Mouse (Mus musculus) C3H10T1/2 (cell line): Measurements from ENCODE around the gene Tmem110. TPM values are rescaled to one million over a fixed set of nuclear protein-coding genes. Genes with fewer than 3 reads are reported as not detected.

ENCODE experiments used
- polyA plus RNA-seq, 2 experiments: library from polyadenylated mRNA; unstranded; fragments of >200 nt; fragmentation: generic; extraction: Trizol; gene quantifications; one replicate each; pipeline ENCODE4 v1.2.1; 2012; ENCODE audit warnings: missing spikeins in 2 of 2

The Tmem110 gene
- 10 to 100 TPM in 1 of 2 experiments, 1 to 10 TPM in 1; 9.8 to 11.6 TPM for polyA plus RNA-seq

DNA sequence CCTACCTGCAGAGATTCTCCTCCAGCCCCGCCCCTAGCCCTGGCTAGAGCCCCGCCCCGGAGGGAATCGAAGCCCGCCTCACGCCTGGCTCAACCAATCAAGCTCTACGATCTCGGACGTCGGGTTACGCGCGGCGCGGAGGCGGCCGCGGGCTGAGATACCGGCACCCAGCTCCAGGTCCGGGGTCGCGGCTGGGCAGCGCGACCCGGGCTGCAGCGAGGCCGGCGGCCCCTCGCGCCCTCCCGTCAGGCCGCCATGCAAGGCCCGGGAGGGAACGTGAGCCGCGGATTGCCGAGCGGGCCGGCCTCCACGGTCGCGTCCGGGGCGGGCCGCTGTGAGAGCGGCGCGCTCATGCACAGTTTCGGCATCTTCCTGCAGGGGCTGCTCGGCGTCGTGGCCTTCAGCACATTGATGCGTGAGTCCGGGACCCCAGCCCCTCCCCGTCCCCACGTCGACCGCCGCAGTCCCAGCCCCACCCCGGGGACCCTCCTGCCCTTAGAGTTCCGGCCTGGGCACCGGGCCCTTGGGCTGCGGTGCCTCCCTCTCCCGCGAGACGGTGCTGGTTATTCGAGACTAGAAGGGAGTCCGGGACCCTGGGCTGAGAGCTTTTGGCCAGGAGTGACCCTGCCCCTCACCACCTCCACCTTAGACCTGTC, at the start of gene Tmem110:
Gene Tmem110, plus strand, starts transcription at position 115 of the 656 bp plus-strand sequence.

DNA sequence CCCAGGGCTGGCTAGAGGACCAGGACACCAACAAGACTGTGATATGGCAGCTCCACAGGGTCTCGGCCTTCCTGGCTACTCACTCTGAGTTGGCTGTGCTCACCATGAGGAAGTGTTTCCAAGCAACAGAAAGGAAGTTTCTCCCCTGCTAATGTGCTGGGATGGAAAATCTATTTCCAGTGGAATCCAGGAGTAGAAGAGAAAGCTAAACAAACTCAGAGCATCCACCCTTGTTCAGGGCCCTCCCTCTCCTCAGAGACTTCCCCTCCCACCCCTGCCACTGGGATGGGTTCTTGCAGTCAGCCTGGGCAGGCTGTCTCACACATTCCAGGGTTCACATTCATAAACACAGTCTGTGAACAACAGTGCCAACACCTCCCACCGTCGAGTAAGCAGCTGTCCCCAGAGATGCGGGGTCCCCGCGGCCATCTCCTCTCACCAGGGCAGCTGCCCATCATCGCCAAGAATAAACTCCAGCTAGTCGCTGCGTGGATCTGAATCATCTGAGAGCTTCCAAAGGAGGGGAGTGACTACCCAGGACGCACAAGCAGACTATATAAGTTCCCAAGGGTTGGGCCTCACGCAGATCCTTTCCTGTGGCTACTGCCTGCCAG, 53.7 kb downstream of the Tmem110 start, which contains the start of gene Mustn1:
Gene Mustn1, plus strand, starts transcription at position 243 of the 614 bp plus-strand sequence.

DNA sequence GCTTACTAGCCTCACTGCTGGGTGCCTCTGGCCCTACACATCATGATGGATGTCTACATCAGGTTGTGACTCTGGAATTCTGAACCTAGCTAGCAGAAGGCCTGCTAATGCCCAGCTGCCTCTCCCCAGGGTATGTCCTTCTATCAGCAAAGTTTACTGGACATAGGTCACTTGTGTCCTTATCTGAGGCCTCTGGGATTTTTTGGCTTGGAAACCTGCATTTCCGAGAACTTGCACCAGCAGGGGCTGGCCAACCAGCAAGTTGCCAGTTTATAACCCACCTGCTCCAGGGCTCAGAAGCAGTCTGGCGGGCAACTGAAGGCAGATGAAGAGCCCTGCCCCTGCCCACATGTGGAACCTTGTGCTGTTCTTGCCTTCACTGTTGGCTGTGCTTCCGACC, 60.8 kb downstream of the Tmem110 start, which contains the start of gene Itih4:
Gene Itih4, plus strand, starts transcription at position 273 of the 400 bp plus-strand sequence.

DNA sequence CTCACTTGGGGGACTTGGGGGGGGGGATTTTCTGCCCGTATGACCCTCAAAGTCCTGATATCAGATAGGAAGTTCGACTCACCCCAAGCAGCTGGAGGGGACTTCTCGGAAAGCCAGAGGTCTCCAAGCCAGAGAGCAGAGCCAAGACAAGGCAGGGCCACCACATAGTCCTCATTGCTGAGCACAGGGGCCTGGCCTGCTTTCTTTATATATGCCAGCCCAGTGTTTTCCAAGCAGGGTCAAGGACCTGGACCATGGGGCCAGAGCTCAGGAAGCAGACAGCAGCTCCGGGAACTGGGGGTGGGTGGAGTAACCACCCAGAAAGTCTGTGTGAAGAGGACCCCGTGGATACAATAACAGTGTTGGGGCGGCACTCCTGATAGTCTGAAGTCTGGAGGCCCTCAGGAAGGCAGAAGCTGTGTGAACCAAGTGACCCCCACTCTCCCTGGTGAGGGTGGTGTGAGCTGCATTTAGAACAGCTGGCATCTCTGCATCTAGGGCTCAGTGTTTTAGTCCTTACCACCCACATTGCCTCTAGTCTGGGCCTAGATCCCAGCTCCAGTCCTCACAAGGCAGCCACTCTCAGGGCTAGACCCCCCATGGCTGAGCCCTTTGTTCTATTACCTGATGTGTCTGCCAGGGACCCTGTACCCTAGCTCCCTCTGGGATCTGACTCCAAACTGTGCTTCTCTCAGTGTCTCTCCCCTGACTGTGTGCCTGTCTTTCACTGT, 98.2 kb downstream of the Tmem110 start, which contains the start of gene Itih3:
Gene Itih3, minus strand, starts transcription at position 386 of the 731 bp plus-strand sequence.

Other genes with a start within 250 kb of the Tmem110 start
- gene Prkcd, start 199.4 kb upstream of the Tmem110 start, polyA plus RNA-seq, result 10 to 100 TPM in 1 of 2 experiments, 1 to 10 TPM in 1; 6.6 to 37.3 TPM
- 10 to 100 TPM in 1 of 2 experiments, 1 to 10 TPM in 1; 7.1 to 18.1 TPM for gene Rft1, start 171.2 kb upstream of the Tmem110 start, polyA plus RNA-seq
- 1 to 10 TPM in 1 of 2 experiments, under 1 TPM in 1; 0.70 to 2.8 TPM for gene Sfmbt1, start 110.7 kb upstream of the Tmem110 start, polyA plus RNA-seq
- gene Mustn1, start 53.6 kb downstream of the Tmem110 start, polyA plus RNA-seq, result 10 to 100 TPM in 1 of 2 experiments, 1 to 10 TPM in 1; 1.2 to 18.8 TPM
- under 1 TPM; 0.05 TPM for gene Itih4, start 60.9 kb downstream of the Tmem110 start, polyA plus RNA-seq
- gene Itih3, start 98.2 kb downstream of the Tmem110 start, polyA plus RNA-seq, result under 1 TPM; 0.02 to 0.05 TPM
- gene Itih1, start 117.7 kb downstream of the Tmem110 start, polyA plus RNA-seq, result not detected
- gene Nek4, start 125.8 kb downstream of the Tmem110 start, polyA plus RNA-seq, result 1 to 10 TPM in 1 of 2 experiments, under 1 TPM in 1; 0.41 to 5.3 TPM
- 10 to 100 TPM in 1 of 2 experiments, 1 to 10 TPM in 1; 1.9 to 39.1 TPM for gene Glt8d1, start 175.8 kb downstream of the Tmem110 start, polyA plus RNA-seq
- gene Spcs1, start 176.1 kb downstream of the Tmem110 start, polyA plus RNA-seq, result 100 to 1,000 TPM in 1 of 2 experiments, 10 to 100 TPM in 1; 93.8 to 262 TPM
- gene Pbrm1, start 193.5 kb downstream of the Tmem110 start, polyA plus RNA-seq, result 1 to 10 TPM; 1.5 to 7.7 TPM
- gene Gnl3, start 193.6 kb downstream of the Tmem110 start, polyA plus RNA-seq, result 1 to 10 TPM; 6.0 to 9.3 TPM